ENCODE assay signal across 25 mouse cellular contexts in the genomic region with DNA sequence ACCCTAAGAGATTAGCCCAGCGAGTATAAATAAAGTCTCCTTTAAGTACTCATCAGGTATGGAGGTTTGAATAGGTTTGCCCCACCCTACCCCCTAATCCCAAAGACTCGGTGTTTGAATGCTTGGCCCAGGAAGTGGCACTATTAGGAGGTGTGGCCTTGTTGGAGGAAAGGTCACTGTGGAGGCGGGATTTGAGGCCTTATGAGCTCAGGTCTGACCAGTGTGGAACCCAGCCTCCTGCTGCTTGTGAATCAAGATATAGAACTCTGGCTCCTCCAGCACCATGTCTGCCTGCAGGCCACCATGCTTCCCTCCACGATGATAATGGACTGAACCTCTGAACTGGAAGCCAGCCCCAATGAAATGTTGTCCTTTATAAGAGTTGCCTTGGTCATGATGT.
"Had no signal": no experiment of that assay in that cellular context is flagged by ENCODE, and none has a peak within 500 bp of the region (broad histone marks: within the 10 kb centered on the region; RNA-seq: fewer than 3 reads in every experiment).

No protein-coding gene starts in this region.

- DNase-seq: gastrocnemius, adult 2 months; gastrocnemius, postnatal 10 days; gastrocnemius, postnatal 25 days; heart, adult 2 months; heart, postnatal 4 days; kidney, adult 11 months; kidney, adult 2 months; kidney, adult 9 months; kidney, postnatal 14 days; kidney, postnatal 36 days; liver; liver, embryonic 13.5 days had no signal

- H3K9me3 ChIP-seq: heart, embryonic 13.5 days; heart, embryonic 15.5 days; hindbrain, embryonic 10.5 days; hindbrain, embryonic 13.5 days; hindbrain, embryonic 15.5 days; kidney, embryonic 15.5 days; limb, embryonic 10.5 days; limb, embryonic 12.5 days; liver, embryonic 13.5 days had no signal

- H3K4me2 ChIP-seq: heart, embryonic 11.5 days; heart, embryonic 13.5 days; heart, embryonic 15.5 days; hindbrain, embryonic 13.5 days; hindbrain, embryonic 15.5 days; kidney, embryonic 15.5 days; limb, embryonic 12.5 days; liver, embryonic 13.5 days had no signal

- ATAC-seq: intestine, embryonic 16.5 days had no signal

- H3K9ac ChIP-seq: heart, embryonic 13.5 days; heart, embryonic 15.5 days; hindbrain, embryonic 13.5 days; hindbrain, embryonic 15.5 days; kidney, embryonic 15.5 days; limb, embryonic 12.5 days; liver, embryonic 13.5 days had no signal

- H3K4me3 ChIP-seq: gastrocnemius, adult 2 months; heart, adult 2 months; heart, embryonic 13.5 days; heart, embryonic 15.5 days; hindbrain, embryonic 10.5 days; hindbrain, embryonic 13.5 days; hindbrain, embryonic 15.5 days; kidney, embryonic 15.5 days; left cerebral cortex, adult 2 months; limb, embryonic 10.5 days; limb, embryonic 12.5 days; liver, embryonic 13.5 days had no signal

- H3K27me3 ChIP-seq: heart, embryonic 15.5 days; hindbrain, embryonic 15.5 days; kidney, embryonic 15.5 days; limb, embryonic 12.5 days; liver, embryonic 13.5 days had no signal

- H3K27ac ChIP-seq: gastrocnemius, adult 2 months; heart, adult 2 months; heart, embryonic 13.5 days; heart, embryonic 15.5 days; hindbrain, embryonic 10.5 days; hindbrain, embryonic 13.5 days; hindbrain, embryonic 15.5 days; hindbrain, postnatal 0 days; kidney, embryonic 15.5 days; kidney, postnatal 0 days; left cerebral cortex, adult 2 months; limb, embryonic 10.5 days; limb, embryonic 12.5 days; liver, embryonic 13.5 days had no signal

- H3K36me3 ChIP-seq: heart, embryonic 13.5 days; heart, embryonic 15.5 days; hindbrain, embryonic 10.5 days; hindbrain, embryonic 13.5 days; hindbrain, embryonic 15.5 days; kidney, embryonic 15.5 days; limb, embryonic 10.5 days; limb, embryonic 12.5 days; liver, embryonic 13.5 days had no signal
